Mouse (Mus musculus) megakaryocyte, adult 5-6 weeks (primary cell): Measurements from ENCODE around the gene Slc12a9. TPM values are rescaled to one million over a fixed set of nuclear protein-coding genes. Genes with fewer than 3 reads are reported as not detected.

Source experiments
- ATAC-seq: 2 replicates; pipeline ENCODE4 v1.8.0; 2016; ENCODE audit warnings: mild to moderate bottlenecking, inconsistent platforms; ENCODE audit not compliant: poor library complexity, severe bottlenecking
- total RNA-seq, 2 experiments: library from RNA; stranded (forward) in 1 of 2; stranded (reverse) in 1 of 2; fragments of 153-499, 151-499 nt in 1 of 2; fragments of 221-1000, 200-1000 nt in 1 of 2; gene quantifications; 2 replicates each; pipeline versions ENCODE4 v1.2.3 to v1.2.4; 2015 to 2017

The Slc12a9 gene
- total RNA-seq, 2 experiments from 2014 or later = 13.4 to 20.9 TPM

DNA sequence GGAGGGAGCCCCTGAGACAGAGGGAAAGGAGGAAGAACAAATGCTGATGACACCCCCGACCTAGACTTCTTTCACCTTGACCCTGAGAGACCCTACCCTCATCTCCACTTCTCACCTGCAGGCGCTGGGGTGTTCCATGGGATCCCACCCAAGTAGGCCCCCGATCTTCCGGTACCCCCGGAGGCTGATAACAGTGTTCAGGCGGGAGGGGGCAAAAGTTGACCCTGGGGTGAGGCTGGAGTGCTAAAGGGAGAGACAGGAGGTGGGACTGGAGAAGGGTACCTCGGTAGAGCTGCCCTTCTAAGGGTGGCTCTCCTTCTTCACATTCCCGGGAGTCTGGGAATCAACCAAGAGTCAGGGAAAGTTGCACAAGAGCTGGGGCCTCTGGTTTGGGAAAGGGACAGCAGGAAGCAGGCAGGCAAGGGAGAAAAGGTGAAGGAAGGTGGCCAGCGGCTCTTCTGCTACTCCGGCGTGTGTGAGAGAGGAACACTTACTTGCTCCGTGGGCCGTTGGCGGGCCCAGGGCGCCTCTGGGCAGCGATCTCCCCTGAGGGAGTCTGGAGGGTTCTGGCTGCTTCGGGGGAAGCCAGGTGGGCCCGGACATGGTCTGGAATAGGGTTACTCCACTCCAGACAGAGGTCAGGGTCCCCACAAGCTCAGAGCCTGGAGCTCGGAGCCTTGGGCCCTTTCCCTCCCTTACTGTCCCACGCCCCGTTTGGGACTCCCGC is 19.8 kb downstream of the Slc12a9 start:
- ATAC-seq = no peak

DNA sequence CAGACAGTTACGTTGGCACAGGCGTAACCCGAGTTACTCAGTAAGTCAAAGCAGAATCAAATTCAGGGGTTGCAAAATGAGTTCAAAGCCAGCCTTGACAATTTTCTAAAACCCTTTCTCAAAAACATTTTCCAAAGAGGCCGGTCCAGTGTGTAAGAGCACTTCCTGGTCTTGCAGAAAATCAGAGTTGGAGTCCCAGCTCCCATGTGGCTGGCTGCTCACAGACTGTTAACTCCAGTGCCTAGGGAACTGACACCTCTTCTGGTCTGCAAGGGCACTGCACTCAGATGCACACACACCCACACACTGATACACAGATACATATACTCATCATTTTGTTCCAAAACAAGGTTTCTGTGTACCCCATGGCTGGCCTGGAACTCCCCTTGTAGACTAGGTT is 25.0 kb downstream of the Slc12a9 start:
- ATAC-seq = no peak

DNA sequence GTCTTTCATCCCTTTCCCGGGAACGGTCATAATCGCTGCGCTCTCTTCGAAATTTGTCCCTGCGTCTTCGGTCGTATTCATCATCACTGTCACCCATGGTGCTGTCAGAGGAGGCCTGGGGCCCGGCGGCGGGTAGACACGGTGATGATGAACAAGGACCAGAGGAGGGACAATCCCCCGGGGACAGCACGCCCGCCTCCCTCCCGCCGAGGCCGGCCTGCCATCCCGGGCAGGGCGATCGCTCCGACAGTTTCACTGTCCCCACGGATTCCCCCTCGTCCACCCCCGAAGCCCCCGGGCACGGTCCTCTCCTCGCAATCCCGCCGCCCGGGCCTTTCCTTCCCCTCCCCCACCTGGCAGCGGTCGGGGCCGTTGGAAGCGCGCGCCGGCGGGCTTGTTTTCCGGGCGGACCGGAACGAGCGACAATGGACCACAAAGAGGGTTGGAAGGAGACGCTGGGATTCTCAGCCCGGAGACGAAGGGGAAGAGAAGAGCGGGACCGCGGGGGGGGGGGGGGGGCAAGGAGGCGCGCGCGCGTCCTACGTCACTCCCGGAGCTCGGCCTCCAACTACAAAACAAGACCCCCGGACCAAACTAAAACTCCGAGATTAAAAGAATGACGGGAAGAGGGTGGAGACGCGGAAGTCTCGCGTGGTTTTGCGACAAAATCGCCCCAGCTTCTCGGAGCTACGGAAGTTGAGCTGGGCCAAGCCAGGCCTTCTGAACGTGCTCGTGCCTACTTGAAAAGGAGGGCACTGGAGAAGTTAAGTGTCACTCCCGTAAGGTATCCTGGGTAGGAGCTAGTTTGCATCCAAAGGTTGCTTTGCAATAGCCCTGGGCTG is 26.1 kb downstream of the Slc12a9 start, which contains the start of gene Srrt:
Gene Srrt, minus strand, starts transcription at position 604 of the 842 bp plus-strand sequence.
- peak; percentile 87 for ATAC-seq

DNA sequence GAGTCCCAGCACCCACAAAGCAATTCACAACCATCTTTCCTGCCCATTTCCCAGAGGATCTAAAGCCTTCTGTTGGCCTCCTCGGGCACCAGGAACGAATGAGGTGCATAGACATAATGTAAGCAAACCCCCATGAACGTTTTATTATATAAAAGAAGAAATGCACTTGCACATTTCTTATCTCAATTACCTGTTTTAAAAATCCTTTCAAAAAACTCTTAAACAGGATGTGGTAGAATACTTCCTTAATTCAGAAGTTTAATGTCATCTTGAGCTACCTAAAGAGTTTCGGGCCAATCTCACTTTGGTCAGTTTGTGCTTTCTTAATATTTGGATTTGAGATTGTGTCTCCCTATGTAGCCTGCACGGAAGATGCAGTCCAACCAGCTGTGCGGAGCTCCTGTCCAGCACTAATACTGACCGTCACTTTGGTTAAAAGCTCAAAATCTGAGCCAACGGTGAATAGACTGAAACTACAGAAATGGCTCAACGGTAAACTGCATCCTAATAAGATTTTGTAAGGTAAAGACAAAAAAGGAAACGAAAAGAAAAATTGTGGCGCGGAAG is 26.9 kb downstream of the Slc12a9 start:
- ATAC-seq = 0 out of 2 replicates have a peak, but pooled peaks have one; percentile 5

DNA sequence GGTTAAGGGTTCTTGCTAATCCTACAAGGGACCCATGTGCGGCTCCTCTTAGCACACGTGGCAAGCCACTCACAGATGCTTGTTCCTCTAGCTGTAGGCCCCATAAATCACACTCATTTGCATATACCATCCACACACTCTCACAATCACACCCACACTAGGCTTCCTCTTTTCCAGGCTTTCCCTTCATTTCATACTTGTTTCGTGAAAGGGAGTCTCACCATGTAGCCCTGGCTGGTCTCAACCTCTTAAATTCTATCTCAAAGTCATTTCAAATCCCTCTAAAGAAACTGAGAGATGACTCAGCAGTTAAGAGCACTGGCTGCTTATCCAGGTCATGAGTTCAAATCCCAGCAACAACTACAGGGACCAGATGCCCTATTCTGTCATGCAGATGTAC is 27.6 kb downstream of the Slc12a9 start:
- ATAC-seq = no peak

DNA sequence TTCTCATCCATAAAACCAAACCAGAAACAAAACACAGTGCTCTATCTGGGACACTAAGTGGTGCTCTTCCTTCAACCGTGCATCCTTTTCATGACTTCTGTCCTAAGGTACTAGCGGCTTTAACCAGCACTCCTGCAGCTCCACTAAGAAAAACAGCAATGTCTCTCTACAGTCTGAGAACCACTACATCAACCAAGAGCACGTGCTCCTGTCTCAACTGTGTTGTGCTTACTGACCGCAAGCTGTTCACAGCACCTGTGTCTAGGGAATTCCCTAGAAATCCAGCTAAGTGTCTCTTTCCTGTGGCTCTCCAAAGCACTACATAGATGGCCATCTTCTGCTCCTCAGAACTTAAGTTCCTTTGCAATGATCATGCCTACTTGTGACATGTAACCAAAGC is 28.6 kb downstream of the Slc12a9 start:
- ATAC-seq = no peak

DNA sequence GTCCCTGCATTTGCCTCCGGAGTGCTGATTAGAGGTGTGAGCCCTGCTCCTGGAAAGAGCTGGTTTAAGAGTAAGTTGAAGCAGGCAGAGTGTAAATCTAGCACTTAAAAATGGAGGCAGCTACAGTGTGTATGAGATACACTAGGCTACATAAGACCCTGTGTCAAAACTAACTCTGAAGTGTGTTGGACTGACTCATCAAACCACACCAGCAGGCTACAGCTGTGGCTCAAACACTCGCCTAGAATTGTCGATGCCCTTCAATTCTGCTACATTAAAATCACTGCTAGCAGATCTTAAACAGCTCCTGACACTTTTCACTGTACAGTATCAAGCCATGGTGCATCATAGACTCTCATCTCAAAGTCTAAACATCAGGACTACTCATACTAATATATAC is 29.2 kb downstream of the Slc12a9 start:
- ATAC-seq = no peak

DNA sequence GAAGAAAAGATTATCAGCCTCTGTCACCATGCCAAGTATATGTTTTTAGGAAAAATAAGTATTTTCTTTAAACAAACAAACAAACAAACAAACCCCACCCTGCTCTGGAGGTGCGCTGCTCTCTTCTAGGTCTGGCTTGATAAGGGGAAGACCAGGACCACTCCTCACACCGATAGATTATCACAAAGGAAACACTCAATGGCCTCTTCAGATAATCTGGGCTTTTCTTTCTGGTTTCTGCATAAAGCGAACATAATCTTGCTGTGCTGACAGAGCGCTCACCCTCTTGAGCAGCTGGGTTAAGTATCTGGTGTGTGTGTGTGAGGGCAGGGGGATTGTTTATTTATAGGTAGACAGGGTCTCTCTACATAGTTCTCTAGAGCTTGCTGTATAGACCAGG is 29.8 kb downstream of the Slc12a9 start:
- ATAC-seq = no peak

DNA sequence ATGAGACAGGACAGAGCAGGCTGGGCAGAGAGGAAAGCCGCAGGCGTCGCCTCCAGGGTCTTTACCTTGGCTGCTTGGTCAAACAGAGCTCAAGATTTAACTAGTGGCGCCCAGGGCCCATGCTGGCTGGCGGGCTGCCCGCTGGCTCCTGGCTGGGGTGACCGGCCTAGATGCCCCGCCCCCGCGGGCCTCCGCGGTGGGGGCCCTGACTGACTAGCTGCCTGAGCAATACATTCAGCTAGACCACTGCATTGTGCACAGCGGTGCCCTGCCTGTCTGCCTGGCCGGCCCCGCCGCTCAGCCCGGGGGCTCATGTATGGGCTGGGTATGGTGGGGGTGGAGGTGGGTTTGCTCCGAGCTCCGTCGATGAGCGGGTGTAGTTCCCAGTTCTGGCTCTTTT is 32.1 kb downstream of the Slc12a9 start:
- ATAC-seq = no peak

DNA sequence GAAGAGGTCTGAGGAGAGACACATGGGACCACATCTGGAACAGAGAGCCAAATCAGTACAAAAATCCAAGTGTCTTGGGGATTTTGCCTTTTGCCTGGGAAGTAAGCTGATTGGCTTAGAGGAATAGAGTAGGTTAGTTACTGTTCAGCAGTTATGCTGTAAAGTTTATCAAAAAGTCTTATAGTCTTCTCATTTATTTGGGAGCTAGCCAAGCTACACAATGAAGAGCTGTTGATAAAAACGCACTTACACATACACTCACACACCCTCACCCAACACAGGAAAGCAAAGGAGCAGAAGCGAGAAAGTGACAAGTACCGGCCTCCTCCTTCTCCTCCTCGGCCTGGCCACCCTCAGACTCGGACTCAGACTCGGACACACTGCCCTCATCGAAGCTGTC is 34.2 kb downstream of the Slc12a9 start:
- ATAC-seq = no peak

DNA sequence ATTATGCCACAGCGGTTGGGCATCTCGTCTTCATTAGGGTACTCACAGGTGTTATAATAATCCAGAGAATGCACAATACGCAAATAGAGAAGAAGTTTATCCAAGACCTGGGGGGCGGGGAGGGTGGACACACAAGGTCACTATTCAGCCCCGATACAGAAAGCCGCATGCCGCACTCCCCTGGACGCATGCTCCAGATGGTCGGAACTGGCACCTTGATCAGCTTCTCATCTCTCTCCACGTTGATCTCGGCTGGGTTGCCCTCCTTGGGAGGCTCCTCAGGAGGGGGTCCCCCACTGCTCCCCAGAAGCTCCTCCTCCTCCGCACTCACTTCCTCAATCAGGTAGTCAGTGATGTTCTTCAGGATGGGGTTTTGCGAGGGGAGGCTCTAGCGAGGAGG is 36.3 kb downstream of the Slc12a9 start:
- ATAC-seq = no peak

DNA sequence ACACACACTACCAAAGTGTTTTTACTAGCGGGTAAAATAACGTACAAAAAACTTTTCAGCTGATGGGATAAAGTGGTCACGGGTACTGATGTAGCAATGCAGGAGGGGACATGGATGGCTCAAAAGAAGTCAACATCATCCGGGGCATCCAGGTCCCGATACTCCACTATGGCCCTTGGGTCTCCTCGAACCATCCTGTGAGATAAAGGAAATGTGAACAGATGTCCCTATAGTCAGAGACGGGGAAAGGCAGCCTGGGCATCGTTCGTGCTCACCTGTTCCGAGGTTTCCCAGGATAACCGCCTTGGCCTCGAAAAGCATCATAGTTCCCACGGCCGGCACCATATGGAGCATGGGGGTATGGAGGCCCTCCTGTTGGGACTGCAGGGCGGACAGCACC is 37.7 kb downstream of the Slc12a9 start:
- ATAC-seq = no peak

DNA sequence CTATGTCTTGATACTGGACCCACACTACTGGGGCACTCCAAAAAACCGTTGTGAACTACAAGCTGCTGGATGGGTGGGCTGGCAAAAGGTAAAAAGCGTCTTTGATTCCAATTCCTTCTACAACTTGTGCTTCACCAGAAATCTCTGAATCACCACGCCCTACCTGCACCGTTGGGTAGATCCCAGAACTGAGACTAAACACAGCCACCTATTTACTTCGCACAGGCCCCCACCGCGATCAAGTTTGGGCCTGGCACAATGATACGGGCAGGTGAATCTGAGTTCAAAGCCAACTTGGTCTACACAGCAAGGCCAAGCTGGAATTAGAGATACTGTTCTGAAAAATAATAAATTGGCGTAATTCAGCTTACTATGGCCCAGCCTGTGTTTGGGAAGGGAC is 38.1 kb downstream of the Slc12a9 start:
- ATAC-seq = no peak

DNA sequence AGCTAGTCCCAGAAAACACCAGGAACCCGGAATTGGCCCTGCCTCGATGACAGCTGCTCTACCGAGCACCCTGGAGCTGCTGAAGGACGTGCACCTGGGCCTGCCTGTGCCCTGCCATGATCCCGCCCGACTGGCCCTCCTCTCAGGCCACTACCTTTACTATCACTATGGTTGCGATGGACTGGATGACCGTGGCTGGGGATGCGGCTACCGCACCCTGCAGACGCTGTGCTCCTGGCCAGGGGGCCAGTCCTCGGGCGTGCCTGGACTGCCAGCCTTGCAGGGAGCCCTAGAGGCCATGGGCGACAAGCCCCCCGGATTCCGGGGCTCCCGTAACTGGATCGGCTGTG is 38.7 kb downstream of the Slc12a9 start:
- peak; percentile 5; the same call in 1 of the 2 replicates for ATAC-seq

DNA sequence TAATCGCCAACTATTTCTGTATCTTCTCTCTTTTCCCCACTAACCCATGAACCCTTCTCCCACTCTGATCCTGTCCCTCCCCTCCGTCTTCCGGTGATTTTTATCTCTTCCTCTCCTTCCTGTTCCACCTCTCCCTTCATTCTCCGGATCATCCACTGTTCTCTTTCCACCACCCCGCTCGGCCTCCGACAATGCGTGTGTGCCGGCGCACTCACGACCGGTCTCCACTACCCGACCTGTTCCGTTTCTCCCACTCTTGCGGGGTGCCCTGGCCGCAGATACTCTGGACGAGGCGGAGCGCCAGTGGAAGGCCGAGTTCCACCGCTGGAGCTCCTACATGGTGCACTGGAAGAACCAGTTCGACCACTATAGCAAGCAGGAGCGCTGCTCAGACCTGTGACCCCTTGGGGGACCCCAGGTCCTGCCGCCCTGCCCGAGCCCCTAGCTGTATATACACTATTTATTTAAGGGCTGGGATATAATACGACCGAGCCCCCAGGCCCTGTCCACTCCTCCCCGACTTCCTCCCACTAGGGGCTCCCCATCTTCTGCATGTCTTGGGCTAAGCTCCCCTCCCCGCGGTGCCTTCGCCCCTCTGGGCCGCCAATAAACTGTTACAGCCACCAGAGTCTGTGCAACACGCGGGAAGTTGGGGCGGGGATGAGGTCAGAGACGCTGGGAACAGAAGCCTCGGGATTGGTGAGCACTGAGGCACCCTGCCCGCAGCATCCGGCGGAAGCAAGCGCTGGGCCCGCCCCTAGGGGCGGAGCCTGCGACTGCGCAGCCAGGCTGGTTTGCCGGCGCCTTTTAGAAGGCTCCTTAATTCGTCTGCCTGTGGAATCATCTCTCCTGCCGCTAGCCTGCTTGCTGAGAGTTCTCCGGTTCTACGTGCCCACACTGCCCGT is 39.3 kb downstream of the Slc12a9 start, which contains the start of gene Ufsp1:
Gene Ufsp1, plus strand, starts transcription at position 791 of the 905 bp plus-strand sequence.
- ATAC-seq = peak; percentile 88

DNA sequence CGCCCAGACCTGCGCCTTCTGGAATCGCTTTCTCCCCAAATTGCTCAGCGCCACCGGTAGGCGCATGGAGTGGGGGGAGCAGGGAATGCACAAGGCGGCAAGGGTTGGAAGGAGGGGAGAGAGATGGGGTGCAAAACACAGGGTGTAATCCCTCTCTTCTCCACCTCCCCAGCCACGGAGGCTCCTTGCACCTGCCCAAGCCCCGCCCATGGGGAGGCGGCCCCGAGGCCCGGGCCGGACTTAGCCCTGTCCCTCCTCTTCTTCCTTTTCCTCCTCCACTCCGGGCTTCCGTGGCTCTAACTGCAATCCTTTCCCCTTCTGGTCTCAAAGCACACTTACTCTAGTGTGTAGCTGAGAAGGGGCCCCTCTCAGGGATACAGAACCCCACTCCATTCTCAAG is 40.1 kb downstream of the Slc12a9 start:
- ATAC-seq = peak; percentile 62

DNA sequence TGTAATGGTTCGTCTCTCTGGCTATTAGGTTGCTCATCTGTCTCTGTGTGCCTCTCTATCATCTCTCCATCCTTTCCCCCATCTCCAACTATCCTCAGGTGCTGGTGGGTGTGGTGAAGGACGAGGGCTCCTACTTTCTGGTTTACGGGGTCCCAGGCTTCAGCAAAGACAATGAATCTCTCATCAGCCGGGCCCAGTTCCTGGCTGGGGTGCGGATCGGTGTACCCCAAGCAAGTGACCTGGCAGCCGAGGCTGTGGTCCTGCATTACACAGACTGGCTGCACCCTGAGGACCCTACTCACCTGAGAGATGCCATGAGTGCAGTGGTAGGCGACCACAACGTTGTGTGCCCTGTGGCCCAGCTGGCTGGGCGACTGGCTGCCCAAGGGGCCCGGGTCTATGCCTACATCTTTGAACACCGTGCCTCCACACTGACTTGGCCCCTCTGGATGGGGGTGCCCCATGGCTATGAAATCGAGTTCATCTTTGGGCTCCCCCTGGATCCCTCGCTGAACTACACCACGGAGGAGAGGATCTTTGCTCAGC is 41.9 kb downstream of the Slc12a9 start:
- ATAC-seq = no peak

DNA sequence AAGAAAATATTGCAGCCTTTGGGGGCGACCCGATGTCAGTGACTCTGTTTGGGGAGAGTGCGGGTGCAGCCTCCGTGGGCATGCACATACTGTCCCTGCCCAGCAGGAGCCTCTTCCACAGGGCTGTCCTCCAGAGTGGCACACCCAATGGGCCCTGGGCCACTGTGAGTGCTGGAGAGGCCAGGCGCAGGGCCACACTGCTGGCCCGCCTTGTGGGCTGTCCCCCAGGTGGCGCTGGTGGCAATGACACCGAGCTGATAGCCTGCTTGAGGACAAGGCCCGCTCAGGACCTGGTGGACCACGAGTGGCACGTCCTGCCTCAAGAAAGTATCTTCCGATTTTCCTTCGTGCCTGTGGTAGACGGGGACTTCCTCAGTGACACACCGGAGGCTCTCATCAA is 42.7 kb downstream of the Slc12a9 start:
- ATAC-seq = peak; percentile 24

DNA sequence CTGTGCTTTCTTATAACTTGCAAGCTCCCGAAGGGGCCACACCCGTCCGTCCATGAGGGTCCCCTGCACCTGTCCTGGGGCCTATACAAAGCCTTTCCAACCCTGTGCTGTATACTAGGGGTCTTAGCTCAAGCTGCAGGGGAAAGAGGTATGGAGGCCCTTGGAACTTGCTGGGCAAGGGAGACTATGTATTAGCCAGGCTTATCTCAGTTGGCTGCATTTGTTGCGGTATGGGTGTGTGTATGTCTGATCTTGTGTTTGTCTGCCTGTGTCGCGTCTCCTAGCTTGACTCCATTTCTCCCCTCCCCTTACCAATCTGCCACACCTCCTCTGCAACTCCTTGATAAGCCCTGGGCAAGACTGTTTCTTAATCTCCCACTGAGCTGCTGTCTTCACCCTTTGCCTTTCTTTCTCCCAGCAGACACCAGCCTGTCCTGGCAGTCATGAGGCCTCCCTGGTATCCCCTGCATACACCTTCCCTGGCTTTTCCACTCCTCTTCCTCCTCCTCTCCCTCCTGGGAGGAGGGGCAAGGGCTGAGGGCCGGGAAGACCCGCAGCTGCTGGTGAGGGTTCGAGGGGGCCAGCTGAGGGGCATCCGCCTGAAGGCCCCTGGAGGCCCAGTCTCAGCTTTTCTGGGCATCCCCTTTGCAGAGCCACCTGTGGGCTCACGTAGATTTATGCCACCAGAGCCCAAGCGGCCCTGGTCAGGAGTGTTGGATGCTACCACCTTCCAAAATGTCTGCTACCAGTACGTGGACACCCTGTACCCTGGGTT is 43.6 kb downstream of the Slc12a9 start:
- ATAC-seq = no peak

DNA sequence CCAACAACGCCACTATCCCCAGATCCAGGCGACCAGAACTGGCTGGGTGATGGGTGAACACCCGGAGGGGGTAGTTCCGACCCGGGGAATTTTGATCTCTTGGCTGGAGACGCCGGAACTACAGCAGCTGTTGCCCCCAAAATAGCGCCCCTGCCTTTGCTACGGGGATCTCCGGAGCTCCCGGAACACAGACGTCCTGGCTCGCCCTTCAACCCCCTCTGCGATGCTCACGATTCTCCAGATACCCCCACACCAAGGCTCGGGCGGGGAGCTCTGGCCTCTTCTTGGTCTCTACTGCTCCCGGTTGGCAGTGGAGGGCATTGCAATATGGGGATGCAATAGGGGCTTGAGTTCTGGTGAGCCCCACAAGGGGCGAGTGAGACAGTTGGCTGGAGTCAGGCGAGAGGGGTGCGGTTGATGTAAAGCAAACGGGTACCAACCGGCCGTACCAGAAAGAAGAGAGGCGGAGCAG is 44.4 kb downstream of the Slc12a9 start:
- no peak for ATAC-seq
